Mouse (Mus musculus) heart, embryonic 16.5 days (tissue): ENCODE results near the gene Ppp5c. TPM values are rescaled to one million over a fixed set of nuclear protein-coding genes. Genes with fewer than 3 reads are reported as not detected.
A peak's percentile ranks its signal among the peaks of the same experiment; 100 is the strongest.

ENCODE experiments used
- ATAC-seq: fragments of 200-750 bp; cut with Nextera tagmentation; replicated peaks from 2 replicates; pipeline ENCODE4 v1.8.0; 2017; ENCODE audit warnings: moderate number of reproducible peaks; ENCODE audit not compliant: insufficient read depth, low FRiP score; ENCODE audit errors: extremely low read depth
- H3K27ac ChIP-seq: fragments of 300-500 bp; sonication (generic); 2 replicates; pipeline ENCODE4 v1.5.1; 2014; ENCODE audit warnings: mild to moderate bottlenecking, low read length, control low read depth, moderate library complexity
- H3K27me3 ChIP-seq: fragments of 300-500 bp; sonication (generic); 2 replicates; pipeline ENCODE4 v1.6.1; 2014; ENCODE audit warnings: low read length, mixed read lengths; ENCODE audit not compliant: control insufficient read depth, insufficient read depth
- H3K36me3 ChIP-seq: fragments of 300-500 bp; sonication (generic); 2 replicates; pipeline ENCODE4 v1.6.1; 2014; ENCODE audit not compliant: control insufficient read depth, insufficient read depth
- H3K4me1 ChIP-seq: fragments of 300-500 bp; sonication (generic); 2 replicates; pipeline ENCODE4 v1.6.1; 2014; ENCODE audit warnings: low read length, mixed read lengths; ENCODE audit not compliant: control insufficient read depth, insufficient read depth
- H3K4me2 ChIP-seq: fragments of 300-500 bp; sonication (generic); 2 replicates; pipeline ENCODE4 v1.6.1; 2014; ENCODE audit warnings: low read depth, mild to moderate bottlenecking, control low read depth, low read length
- H3K4me3 ChIP-seq: fragments of 300-500 bp; sonication (generic); 2 replicates; pipeline ENCODE4 v1.5.1; 2014; ENCODE audit warnings: mild to moderate bottlenecking, control low read depth, low read length
- H3K9ac ChIP-seq: fragments of 300-500 bp; sonication (generic); 2 replicates; pipeline ENCODE4 v1.6.1; 2014; ENCODE audit warnings: low read length, control low read depth
- H3K9me3 ChIP-seq: fragments of 300-500 bp; sonication (generic); replicated peaks from 2 replicates; pipeline ENCODE4 v1.6.1; 2016; ENCODE audit warnings: low read length; ENCODE audit not compliant: control insufficient read depth
- WGBS: fragments of 180-500 bp; shearing (Covaris S2); extraction: QIAGEN DNeasy Blood & Tissue Kit; methylation state at CpG from one replicate; pipeline ENCODE4 v1.1.7; 2014; 5-methylcytosine and 5-hydroxymethylcytosine counted together
- polyA plus RNA-seq: library from polyadenylated mRNA; unstranded; fragments of >200 nt; fragmentation: Nextera tagmentation; extraction: Ambion mirVana; gene quantifications from 2 replicates; pipeline ENCODE4 v1.2.1, GENCODE M21; 2015

The Ppp5c gene
- polyA plus RNA-seq, 1 experiment from 2014 or later: 108 TPM

DNA sequence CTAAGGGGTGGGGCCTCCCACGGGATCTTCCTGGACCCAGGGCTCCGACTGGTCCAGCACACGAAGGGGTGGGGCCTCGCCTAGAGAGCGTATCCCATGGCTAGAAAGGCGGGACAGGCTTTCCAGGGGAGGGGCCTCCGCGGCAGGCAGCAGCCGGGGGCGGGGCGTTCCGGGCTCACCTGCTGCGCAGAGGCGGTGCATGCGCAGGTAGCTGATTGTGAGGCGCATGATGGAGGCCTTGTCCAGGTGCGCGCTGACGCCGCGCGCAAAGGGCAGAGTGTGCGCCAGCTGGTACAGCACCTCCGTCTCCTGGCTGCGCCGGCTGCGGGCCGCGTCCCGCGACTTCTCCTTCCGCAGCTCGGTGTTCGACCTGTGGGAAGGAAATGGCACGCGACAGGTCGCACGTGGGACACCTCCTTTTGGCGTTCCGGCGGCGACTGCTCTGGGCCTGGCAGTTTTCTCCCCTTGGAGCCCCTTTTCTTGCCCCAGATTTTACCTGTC lies 28.4 kb upstream of the Ppp5c start:
- Histone ChIP-seq H3K4me2 (peak overlapping the region; percentile 95), H3K36me3 (peaks cover 38% of the 10 kb centered on the region), H3K9ac (peak overlapping the region; percentile 90), H3K9me3 (no peaks in the 10 kb centered on the region), H3K27ac (peak overlapping the region; percentile 99), H3K4me3 (peak overlapping the region; percentile 69), H3K27me3 (no peaks in the 10 kb centered on the region), H3K4me1 (peaks cover 38% of the 10 kb centered on the region)
- WGBS: under 1% methylated on average over 42 of the region's 42 CpGs
- peak; percentile 42 for ATAC-seq

DNA sequence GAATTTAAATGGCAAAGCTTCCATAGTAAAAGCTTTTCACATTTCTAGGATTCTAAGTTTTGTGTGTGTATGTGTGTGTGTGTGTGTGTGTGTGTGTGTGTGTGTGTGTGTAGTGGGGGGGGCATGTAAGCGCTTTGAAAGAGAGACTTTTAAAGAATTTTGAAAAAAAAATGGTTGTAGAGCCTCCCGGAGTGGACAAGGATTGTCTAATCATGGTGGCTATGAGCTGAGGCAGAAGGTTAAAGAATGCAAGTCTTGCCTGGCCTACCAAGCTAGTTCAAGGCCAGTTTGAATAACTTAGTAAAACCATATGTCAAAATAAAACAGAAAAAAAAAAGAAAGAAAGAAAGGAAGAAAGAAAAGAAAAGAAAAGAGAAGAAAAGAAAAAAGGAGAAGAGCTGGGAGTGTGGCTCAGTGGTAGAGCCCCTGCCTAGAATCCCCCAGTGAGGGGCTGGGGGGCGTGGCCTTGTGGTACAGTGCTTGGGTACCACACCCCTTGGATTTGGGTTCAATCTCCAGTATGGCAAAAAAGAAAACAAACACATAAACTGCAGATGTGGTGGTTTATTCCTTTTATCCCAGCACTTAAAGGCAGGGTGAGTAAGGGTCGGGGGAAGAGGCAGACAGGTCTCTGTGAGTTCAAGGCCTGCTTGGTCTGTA lies 27.7 kb upstream of the Ppp5c start:
- WGBS: 83% methylated on average over 4 of the region's 4 CpGs
- peak overlapping the region; percentile 99 for H3K27ac ChIP-seq
- H3K4me3 ChIP-seq: peak overlapping the region; percentile 69
- H3K9me3 ChIP-seq: no peaks in the 10 kb centered on the region
- ATAC-seq: no peak
- H3K9ac ChIP-seq: peak overlapping the region; percentile 90
- peaks cover 40% of the 10 kb centered on the region for H3K36me3 ChIP-seq
- H3K27me3 ChIP-seq: no peaks in the 10 kb centered on the region
- peaks cover 39% of the 10 kb centered on the region for H3K4me1 ChIP-seq
- peak overlapping the region; percentile 95 for H3K4me2 ChIP-seq

DNA sequence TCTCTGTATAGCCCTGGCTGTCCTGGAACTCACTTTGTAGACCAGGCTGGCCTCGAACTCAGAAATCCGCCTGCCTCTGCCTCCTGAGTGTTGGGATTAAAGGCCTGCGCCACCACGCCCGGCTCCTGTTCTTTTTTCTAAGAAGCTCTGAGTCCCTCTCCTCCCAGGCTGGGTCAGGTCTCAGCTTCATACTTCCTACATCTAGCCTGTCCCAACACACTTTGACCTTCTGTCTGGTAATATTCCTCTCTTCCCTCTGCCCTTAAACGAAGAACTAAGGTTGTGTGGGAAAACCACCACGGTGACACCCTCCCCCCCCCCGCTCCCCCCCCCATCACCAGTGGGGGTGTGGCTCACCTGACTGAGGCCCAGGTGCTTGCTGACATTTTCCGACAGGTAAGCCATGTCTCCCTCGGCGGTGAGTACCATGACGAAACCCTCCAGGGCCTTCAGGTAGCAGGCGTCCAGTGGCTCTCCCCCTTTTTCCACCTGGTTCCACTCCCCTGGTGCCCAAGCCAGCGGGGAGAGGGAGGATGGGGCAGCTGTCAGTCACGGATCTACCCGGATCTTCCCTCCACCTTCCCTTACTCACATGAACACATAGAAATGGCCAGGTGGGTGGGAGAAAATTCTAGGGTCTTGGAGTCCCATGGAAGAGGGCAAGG lies 26.7 kb upstream of the Ppp5c start:
- peaks cover 48% of the 10 kb centered on the region for H3K36me3 ChIP-seq
- peaks cover 37% of the 10 kb centered on the region for H3K4me1 ChIP-seq

DNA sequence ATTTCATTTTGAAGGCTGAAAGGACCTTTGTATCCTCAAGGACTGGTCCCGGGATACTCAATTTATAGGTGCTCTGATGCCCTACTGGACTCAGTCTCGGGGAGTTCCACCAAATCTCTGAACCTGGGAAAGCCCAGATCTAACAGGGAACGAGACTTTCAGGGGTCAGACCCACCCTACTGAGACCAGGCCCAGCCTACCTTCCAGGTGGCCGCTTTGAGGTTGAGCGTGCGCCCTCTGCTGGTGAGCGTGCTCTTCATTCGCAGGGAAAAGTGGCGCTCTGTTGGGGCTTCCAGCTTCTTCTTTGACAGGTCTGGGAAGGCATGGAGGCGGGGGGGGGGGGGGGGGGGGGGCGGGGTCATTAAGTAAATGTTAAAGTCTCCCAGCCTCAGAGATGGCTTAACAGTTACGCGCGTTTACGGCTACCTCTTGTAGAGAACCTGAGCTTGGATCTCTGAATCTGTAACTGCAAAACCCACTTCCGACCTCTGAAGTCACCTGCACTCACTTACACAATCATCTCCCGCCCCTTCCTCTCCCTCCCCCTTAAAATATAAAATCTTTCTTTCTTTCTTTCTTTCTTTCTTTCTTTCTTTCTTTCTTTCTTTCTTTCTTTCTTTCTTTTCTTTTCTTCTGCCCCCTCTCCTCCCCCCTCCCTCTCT lies 23.3 kb upstream of the Ppp5c start:
- 20% methylated on average over 15 of the region's 17 CpGs for WGBS
- Histone ChIP-seq H3K27me3 (no peaks in the 10 kb centered on the region), H3K27ac (no peak overlapping the region), H3K4me1 (peaks cover 9% of the 10 kb centered on the region), H3K36me3 (peaks cover 71% of the 10 kb centered on the region), H3K9me3 (no peaks in the 10 kb centered on the region), H3K4me3 (no peak overlapping the region), H3K9ac (no peak overlapping the region), H3K4me2 (no peak overlapping the region)
- 0 out of 2 replicates have a peak, but pooled peaks have one; percentile 30 for ATAC-seq

More for the DNA sequence above, 26.7 kb upstream of the Ppp5c start:
- Histone ChIP-seq H3K27me3 (no peaks in the 10 kb centered on the region), H3K27ac (no peak overlapping the region), H3K4me3 (no peak overlapping the region), H3K4me2 (no peak overlapping the region), H3K9ac (no peak overlapping the region), H3K9me3 (no peaks in the 10 kb centered on the region)
- WGBS: 92% methylated on average over 15 of the region's 16 CpGs
- ATAC-seq: no peak

DNA sequence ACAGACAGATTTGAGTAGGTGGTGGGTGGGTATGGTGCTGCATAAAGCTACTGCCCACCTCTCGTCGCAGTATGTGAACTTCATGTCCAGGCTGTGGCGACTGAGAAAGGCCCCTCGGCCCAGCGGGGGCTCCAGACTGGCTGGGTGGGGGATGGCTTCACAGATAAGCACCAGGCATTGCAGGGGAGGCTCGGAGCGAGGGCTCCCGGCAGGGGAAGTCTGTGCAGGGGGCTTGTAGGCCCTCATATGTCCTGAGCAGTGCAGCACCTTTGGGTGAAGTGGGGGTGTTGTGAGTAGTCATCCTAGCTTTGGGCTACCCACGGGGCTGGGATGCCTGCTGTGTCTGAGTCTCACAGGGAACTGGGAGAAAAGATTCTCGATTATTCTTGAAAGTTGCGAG lies 22.8 kb upstream of the Ppp5c start:
- no peak for ATAC-seq
- Histone ChIP-seq H3K4me2 (no peak overlapping the region), H3K36me3 (peaks cover 67% of the 10 kb centered on the region), H3K9me3 (no peaks in the 10 kb centered on the region), H3K4me3 (no peak overlapping the region), H3K27ac (no peak overlapping the region), H3K9ac (no peak overlapping the region), H3K27me3 (no peaks in the 10 kb centered on the region), H3K4me1 (peaks cover 8% of the 10 kb centered on the region)
- WGBS: 47% methylated on average over 11 of the region's 11 CpGs

DNA sequence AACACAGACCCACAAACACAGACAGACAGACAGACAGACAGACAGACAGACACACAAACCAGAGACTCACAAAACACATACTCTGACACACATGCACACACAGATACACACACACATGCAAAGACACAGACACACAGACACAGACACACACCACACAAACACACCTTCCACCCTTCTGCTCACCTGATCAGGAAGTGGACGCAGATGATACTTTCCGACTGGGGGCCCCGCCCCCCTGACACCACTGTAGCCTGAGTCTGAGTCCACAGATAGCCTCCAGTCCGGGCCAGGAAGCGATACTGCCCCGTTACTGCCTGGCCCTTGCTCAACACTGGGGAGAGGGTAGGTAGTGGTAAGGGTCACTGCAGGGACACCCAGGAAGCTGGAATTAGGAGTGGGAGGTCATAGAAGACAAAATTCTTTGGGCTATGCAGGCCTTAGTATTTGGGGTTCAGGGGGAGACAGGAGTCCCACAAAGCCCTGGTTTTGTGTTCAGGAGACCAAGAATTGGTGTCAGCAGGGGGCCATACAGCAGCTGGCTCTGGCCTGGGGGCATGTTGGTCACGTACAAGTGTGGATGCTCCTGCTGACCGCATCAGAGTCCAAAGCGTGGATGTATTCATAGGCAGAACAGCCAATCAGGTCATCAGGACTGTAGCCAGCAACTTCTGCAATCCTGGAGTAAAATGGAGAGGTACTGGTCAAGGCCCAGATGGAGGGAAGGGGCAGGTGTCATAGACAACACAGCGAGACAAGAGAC lies 20.9 kb upstream of the Ppp5c start:
- no peaks in the 10 kb centered on the region for H3K27me3 ChIP-seq
- no peak overlapping the region for H3K9ac ChIP-seq
- no peak overlapping the region for H3K27ac ChIP-seq
- WGBS: 79% methylated on average over 10 of the region's 10 CpGs
- no peak for ATAC-seq
- H3K36me3 ChIP-seq: peaks cover 65% of the 10 kb centered on the region
- H3K4me2 ChIP-seq: no peak overlapping the region
- peaks cover 11% of the 10 kb centered on the region for H3K4me1 ChIP-seq
- H3K9me3 ChIP-seq: 0 out of 2 replicates have a peak, but pooled peaks cover 2% of the 10 kb centered on the region
- H3K4me3 ChIP-seq: no peak overlapping the region

DNA sequence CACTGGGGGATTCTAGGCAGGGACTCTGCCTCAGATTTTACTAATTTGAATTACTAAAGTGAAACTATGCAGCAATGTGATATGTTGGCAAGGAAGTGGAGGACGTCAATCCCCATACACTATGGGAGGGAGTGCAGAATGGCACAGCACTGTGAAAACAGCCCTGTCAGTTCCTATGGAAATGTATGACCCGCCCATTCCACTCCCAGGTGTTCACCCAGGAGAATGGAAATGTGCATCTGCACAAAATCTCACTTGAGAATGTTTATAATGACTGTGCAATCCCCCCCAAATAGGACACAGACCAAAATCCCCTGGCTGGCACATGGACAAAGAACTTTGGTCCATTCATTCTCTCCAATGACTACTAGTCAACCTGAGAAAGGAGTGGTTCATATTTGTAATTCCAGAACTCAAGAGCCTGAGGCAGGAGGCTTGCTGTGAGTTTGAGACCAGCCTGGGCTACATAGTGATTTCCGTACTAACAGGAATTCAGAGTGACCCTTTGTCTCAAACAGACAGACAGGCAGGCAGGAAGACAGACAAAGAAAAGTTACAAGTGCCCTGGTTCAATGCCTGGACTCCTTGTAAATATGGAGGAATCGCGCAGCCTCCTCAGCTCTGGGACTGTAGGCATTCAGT lies 19.4 kb upstream of the Ppp5c start:
- no peaks in the 10 kb centered on the region for H3K27me3 ChIP-seq
- H3K27ac ChIP-seq: no peak overlapping the region
- peaks cover 11% of the 10 kb centered on the region; the same call in 1 of the 2 replicates for H3K4me1 ChIP-seq
- ATAC-seq: no peak
- H3K9me3 ChIP-seq: 0 out of 2 replicates have a peak, but pooled peaks cover 4% of the 10 kb centered on the region
- no peak overlapping the region for H3K4me2 ChIP-seq
- H3K9ac ChIP-seq: no peak overlapping the region
- H3K4me3 ChIP-seq: no peak overlapping the region
- 87% methylated on average over 5 of the region's 5 CpGs for WGBS
- H3K36me3 ChIP-seq: peaks cover 69% of the 10 kb centered on the region

DNA sequence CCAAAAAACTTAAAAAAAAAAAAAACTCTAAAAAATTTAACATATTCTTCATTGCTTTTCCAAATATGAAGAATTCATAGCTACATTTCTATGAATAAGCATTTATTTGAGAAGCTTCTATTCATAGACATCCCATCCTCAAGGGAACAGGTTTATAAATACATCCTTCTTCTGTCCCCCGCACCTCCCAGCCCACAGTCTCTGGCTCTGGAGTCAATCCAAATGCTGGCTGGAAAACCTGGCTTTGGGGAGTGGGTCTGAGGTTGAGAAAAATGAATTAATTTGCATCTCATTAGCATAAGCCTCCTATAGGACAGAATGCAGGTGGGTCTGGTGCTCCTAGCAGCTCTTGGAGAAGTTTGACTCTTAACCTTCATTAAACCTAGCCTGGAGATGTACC lies 18.0 kb upstream of the Ppp5c start:
- ATAC-seq: no peak

More for the DNA sequence above, 18.0 kb upstream of the Ppp5c start:
- H3K27me3 ChIP-seq: no peaks in the 10 kb centered on the region
- H3K9ac ChIP-seq: no peak overlapping the region
- H3K4me3 ChIP-seq: no peak overlapping the region
- H3K4me2 ChIP-seq: no peak overlapping the region
- 19% methylated on average over 1 of the region's 1 CpGs for WGBS
- 0 out of 2 replicates have a peak, but pooled peaks cover 4% of the 10 kb centered on the region for H3K9me3 ChIP-seq
- peak overlapping the region; percentile 10; the same call in 1 of the 2 replicates for H3K27ac ChIP-seq
- peaks cover 71% of the 10 kb centered on the region for H3K36me3 ChIP-seq
- H3K4me1 ChIP-seq: peaks cover 11% of the 10 kb centered on the region; the same call in 1 of the 2 replicates
